ENCODE assay signal across 19 mouse cellular contexts in the genomic region with DNA sequence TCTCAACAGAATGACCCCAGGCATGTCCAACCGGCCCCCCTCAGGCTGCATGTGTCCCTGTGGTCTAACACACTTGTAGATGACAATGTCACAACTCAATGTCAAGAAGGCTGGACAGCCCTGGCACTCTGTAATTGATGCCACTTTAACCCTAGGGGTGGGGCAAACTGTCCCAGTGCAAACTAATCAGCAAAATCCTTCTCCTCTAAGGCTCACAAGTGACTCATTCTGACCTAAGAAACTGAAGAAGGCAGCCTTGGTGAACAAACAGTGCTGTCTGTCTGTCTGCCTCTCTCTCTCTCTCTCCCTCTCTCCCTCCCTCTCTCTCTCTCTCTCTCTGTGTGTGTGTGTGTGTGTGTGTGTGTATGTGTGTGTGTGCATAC. TPM values are rescaled to one million over a fixed set of nuclear protein-coding genes. Genes with fewer than 3 reads are reported as not detected.
DNase-seq lines count a peak whose midpoint lies in the region; ATAC-seq and TF ChIP-seq lines count a peak whose summit lies in the region.
"Had no signal": no experiment of that assay in that cellular context is flagged by ENCODE, and none has a peak within 500 bp of the region (broad histone marks: within the 10 kb centered on the region; RNA-seq: fewer than 3 reads in every experiment).

No protein-coding gene starts in this region.

- H3K9ac ChIP-seq in lung, postnatal 0 days (replicated peaks; ENCODE audit: low read depth): no peak overlapping the region
- no peak overlapping the region for H3K9ac ChIP-seq in stomach, embryonic 16.5 days (ENCODE audit: low read length)
- no peak overlapping the region for H3K9ac ChIP-seq in hindbrain, embryonic 12.5 days
- H3K9ac ChIP-seq: embryonic facial prominence, embryonic 15.5 days; forebrain, postnatal 0 days; intestine, embryonic 15.5 days; liver, postnatal 0 days had no signal

- no peak overlapping the region for H3K27ac ChIP-seq in lung, postnatal 0 days (ENCODE audit: low read length)
- H3K27ac ChIP-seq in stomach, embryonic 16.5 days (ENCODE audit: low read length): peak overlapping the region; percentile 63; the same call in 1 of the 2 replicates
- H3K27ac ChIP-seq in hindbrain, embryonic 12.5 days: no peak overlapping the region
- H3K27ac ChIP-seq: embryonic facial prominence, embryonic 15.5 days; heart, embryonic 10.5 days; intestine, embryonic 15.5 days had no signal

- no peaks in the 10 kb centered on the region for H3K9me3 ChIP-seq in lung, postnatal 0 days (ENCODE audit: low read length)
- H3K9me3 ChIP-seq in stomach, embryonic 16.5 days (replicated peaks; ENCODE audit: control insufficient read depth, low read length): no peaks in the 10 kb centered on the region
- no peaks in the 10 kb centered on the region for H3K9me3 ChIP-seq in hindbrain, embryonic 12.5 days (replicated peaks)
- H3K9me3 ChIP-seq: embryonic facial prominence, embryonic 15.5 days; heart, embryonic 10.5 days; intestine, embryonic 15.5 days had no signal

- POLR2A ChIA-PET in Patski (lab: Charles Lee): interaction anchor here (0.7 to 1.3 kb wide), 2 partner anchors 35 to 87 kb away, joined by 3 to 4 read pairs; no protein-coding TSS in a partner anchor

- CTCF ChIA-PET in Patski (lab: Charles Lee): no interaction called here

- H3K4me1 ChIP-seq in lung, postnatal 0 days (ENCODE audit: insufficient read depth, low read depth, low read length): peaks cover 10% of the 10 kb centered on the region; the same call in 1 of the 2 replicates
- H3K4me1 ChIP-seq in stomach, embryonic 16.5 days (ENCODE audit: control insufficient read depth, insufficient read depth, low read length): peaks cover 16% of the 10 kb centered on the region; the same call in 1 of the 2 replicates
- peaks cover 3% of the 10 kb centered on the region; the same call in 1 of the 2 replicates for H3K4me1 ChIP-seq in hindbrain, embryonic 12.5 days

- H3K27me3 ChIP-seq in lung, postnatal 0 days (replicated peaks; ENCODE audit: insufficient read depth, low read length): no peaks in the 10 kb centered on the region
- H3K27me3 ChIP-seq in Patski: no peaks in the 10 kb centered on the region
- no peaks in the 10 kb centered on the region for H3K27me3 ChIP-seq in stomach, embryonic 16.5 days (ENCODE audit: control insufficient read depth, insufficient read depth, low read length)
- H3K27me3 ChIP-seq in hindbrain, embryonic 12.5 days: no peaks in the 10 kb centered on the region
- H3K27me3 ChIP-seq: embryonic facial prominence, embryonic 15.5 days; intestine, embryonic 15.5 days had no signal

- WGBS in lung, postnatal 0 days: 65% methylated on average over 1 of the region's 1 CpGs
- WGBS in stomach, embryonic 16.5 days: 71% methylated on average over 1 of the region's 1 CpGs
- WGBS in hindbrain, embryonic 12.5 days: 83% methylated on average over 1 of the region's 1 CpGs

- no peak overlapping the region for H3K4me2 ChIP-seq in lung, postnatal 0 days (replicated peaks; ENCODE audit: low read depth, low read length)
- H3K4me2 ChIP-seq in stomach, embryonic 16.5 days (ENCODE audit: low read depth, low read length): no peak overlapping the region; the same call in 1 of the 2 replicates
- H3K4me2 ChIP-seq in hindbrain, embryonic 12.5 days (replicated peaks): no peak overlapping the region
- H3K4me2 ChIP-seq: embryonic facial prominence, embryonic 15.5 days; intestine, embryonic 15.5 days had no signal

- peak; percentile 7 for ATAC-seq in lung, postnatal 0 days
- ATAC-seq in Patski: peak; percentile 37
- 0 out of 2 replicates have a peak, but pooled peaks have one; percentile 14 for ATAC-seq in stomach, embryonic 16.5 days (ENCODE audit: insufficient read depth, low FRiP score)
- ATAC-seq in CD4-positive, CD25-positive, alpha-beta regulatory T cell, adult 4 months: no peak
- no peak for ATAC-seq in hindbrain, embryonic 12.5 days (ENCODE audit: low FRiP score)
- ATAC-seq: activated CD4-positive, CD25-positive, alpha-beta regulatory T cell, adult 4 months; forebrain, postnatal 0 days; intestine, embryonic 15.5 days; midbrain, embryonic 16.5 days had no signal

- TF ChIP-seq EP300 in lung, postnatal 0 days (IDR thresholded peaks at IDR 0.05): 0 out of 2 replicates have a peak, but pooled peaks have one; percentile 18

- H3K4me3 ChIP-seq in lung, postnatal 0 days (ENCODE audit: low read depth, low read length): no peak overlapping the region
- H3K4me3 ChIP-seq in stomach, embryonic 16.5 days (replicated peaks; ENCODE audit: low read length): no peak overlapping the region
- no peak overlapping the region for H3K4me3 ChIP-seq in hindbrain, embryonic 12.5 days
- H3K4me3 ChIP-seq: embryonic facial prominence, embryonic 15.5 days; heart, embryonic 10.5 days; intestine, embryonic 15.5 days had no signal

- in situ Hi-C loops in Patski (cut with MboI; ENCODE audit: low pct_unique_long_range_greater_than_20kb): no loop called here

- DNase-seq in lung, postnatal 0 days (ENCODE audit: low spot score): peak; percentile 59
- DNase-seq in lung, postnatal 14 days: no peak
- DNase-seq in Patski (ENCODE audit: low read depth, low spot score): no peak
- DNase-seq in fibroblast of lung, adult 2 months (ENCODE audit: low read depth): peak; percentile 44
- no peak for DNase-seq in heart, adult 8-10 months (ENCODE audit: low spot score)
- DNase-seq: cerebellum, adult 9-10 months; forebrain, postnatal 0 days; kidney, adult 8-10 months; kidney, postnatal 10 days; thymus, postnatal 25 days had no signal

- no peak for TF ChIP-seq CTCF in lung, postnatal 0 days (IDR thresholded peaks at IDR 0.05)
- TF ChIP-seq CTCF in Patski (IDR thresholded peaks at IDR 0.05): no peak

- H3K36me3 ChIP-seq in lung, postnatal 0 days (ENCODE audit: insufficient read depth, low read length): no peaks in the 10 kb centered on the region
- H3K36me3 ChIP-seq in stomach, embryonic 16.5 days (ENCODE audit: control insufficient read depth, insufficient read depth, low read length): no peaks in the 10 kb centered on the region
- no peaks in the 10 kb centered on the region for H3K36me3 ChIP-seq in hindbrain, embryonic 12.5 days
- H3K36me3 ChIP-seq: embryonic facial prominence, embryonic 15.5 days; heart, embryonic 10.5 days; intestine, embryonic 15.5 days had no signal

RNA-seq across cellular contexts. Expression of a gene that starts 28.7 kb away (rescaled TPM):
- polyA plus RNA-seq in lung, postnatal 0 days (2015; fragmentation: Nextera tagmentation; extraction: Ambion mirVana): 1.2 and 1.4 TPM in 2 replicates
- 50.7 TPM for polyA plus RNA-seq in Patski (2021)
- polyA plus RNA-seq in stomach, embryonic 16.5 days (2015; fragmentation: Nextera tagmentation; extraction: Ambion mirVana): 0.29 and 0.80 TPM in 2 replicates
- polyA plus RNA-seq in CD4-positive, CD25-positive, alpha-beta regulatory T cell, adult 4 months (2017; shearing (Covaris generic)): under 1 TPM in 1 of 2 experiments, not detected in 1; 0.20 TPM
- 1 to 10 TPM; 6.5 to 9.2 (median 7.9) TPM for total RNA-seq in heart, adult 8-10 months (2022)
- polyA plus RNA-seq in hindbrain, embryonic 12.5 days (2016; fragmentation: Nextera tagmentation; extraction: Ambion mirVana): 0.90 and 1.1 TPM in 2 replicates
- polyA plus RNA-seq: activated CD4-positive, CD25-positive, alpha-beta regulatory T cell, adult 4 months had no signal

Comparison
In these comparisons a context has a peak if more than half of its experiments do, and no peak if none do; other contexts are left out.
1. DNase-seq: peak in lung, postnatal 0 days (single experiment) and fibroblast of lung, adult 2 months (single experiment); none in lung, postnatal 14 days (single experiment), Patski (single experiment) and heart, adult 8-10 months (single experiment).
2. ATAC-seq: peak in lung, postnatal 0 days (single experiment), Patski (single experiment) and stomach, embryonic 16.5 days (single experiment); none in CD4-positive, CD25-positive, alpha-beta regulatory T cell, adult 4 months (single experiment) and hindbrain, embryonic 12.5 days (single experiment).
3. RNA of a gene that starts 28.7 kb away (polyA plus RNA-seq): 50.7 TPM in Patski (single experiment); 1.2 to 1.4 TPM in lung, postnatal 0 days, 0.90 to 1.1 TPM in hindbrain, embryonic 12.5 days, 0.20 TPM in CD4-positive, CD25-positive, alpha-beta regulatory T cell, adult 4 months and 0.29 to 0.80 TPM in stomach, embryonic 16.5 days; every median in the first group is over 10 times any median in the second.